Mouse (Mus musculus) heart, postnatal 25 days (tissue): ENCODE data around the gene Bpifb2. TPM values are rescaled to one million over a fixed set of nuclear protein-coding genes. Genes with fewer than 3 reads are reported as not detected.
"Not testable (repeated sequence)": the region's sequence is repeated elsewhere in the genome, so short reads cannot be mapped to it uniquely, and the experiment has no call there.

Experiments used
- DNase-seq: peaks from one replicate; pipeline ENCODE4 v3.0.0; 2022; ENCODE audit warnings: low spot score
- intact Hi-C: fragments of 180-260 bp; cut with DNase I; formaldehyde crosslinking; loops from one replicate; pipeline ENCODE4 v1.15.1; 2025
- total RNA-seq, 2 experiments: library from RNA; stranded (reverse); gene quantifications; 2 replicates each; pipeline ENCODE4 v1.2.3; 2021

Gene Bpifb2
- total RNA-seq: not detected

- intact Hi-C loops: no loop called here
- DNase-seq: no peak
These were observed at the start of gene Bpifb2 for GRCm38 (mm10) chr2:153874745-153875144. Bpifb2 (plus strand) TSS chr2:153875045.

- DNase-seq, intact Hi-C loops: not testable (repeated sequence)
These were observed 48.9 kb upstream of the Bpifb2 start for GRCm38 (mm10) chr2:153825900-153826299.

GRCm38 (mm10) chr2:153827171-153827830 is 47.5 kb upstream of the Bpifb2 start:
- intact Hi-C loops: no loop called here

GRCm38 (mm10) chr2:153828704-153829103 is 46.1 kb upstream of the Bpifb2 start:
- intact Hi-C loops: no loop called here

More at GRCm38 (mm10) chr2:153827171-153827830, 47.5 kb upstream of the Bpifb2 start:
- DNase-seq: no peak

GRCm38 (mm10) chr2:153833291-153833690 is 41.6 kb upstream of the Bpifb2 start:
- DNase-seq: no peak
- intact Hi-C loops: no loop called here

More at GRCm38 (mm10) chr2:153828704-153829103, 46.1 kb upstream of the Bpifb2 start:
- no peak for DNase-seq

- intact Hi-C loops: no loop called here
- DNase-seq: no peak
These were observed 32.0 kb upstream of the Bpifb2 start for GRCm38 (mm10) chr2:153842854-153843253.

GRCm38 (mm10) chr2:153848389-153848788 is 26.5 kb upstream of the Bpifb2 start:
- intact Hi-C loops: no loop called here
- DNase-seq: no peak

- intact Hi-C loops: loop anchor here (2.0 to 5.0 kb wide), 3 partner anchors 43 to 182 kb away; no protein-coding TSS in a partner anchor
- DNase-seq: no peak
These were observed 24.4 kb upstream of the Bpifb2 start for GRCm38 (mm10) chr2:153850351-153851029.

- no peak for DNase-seq
- intact Hi-C loops: loop anchor here (2.0 to 5.0 kb wide), 3 partner anchors 44 to 182 kb away; no protein-coding TSS in a partner anchor
These were observed 23.9 kb upstream of the Bpifb2 start for GRCm38 (mm10) chr2:153851030-153851360.

- intact Hi-C loops: loop anchor here (5.0 kb wide), 1 partner anchor 46 kb away; no protein-coding TSS in a partner anchor
These were observed 21.3 kb upstream of the Bpifb2 start for GRCm38 (mm10) chr2:153853544-153853943.

GRCm38 (mm10) chr2:153859581-153859980 is 15.3 kb upstream of the Bpifb2 start:
- intact Hi-C loops: no loop called here
- no peak for DNase-seq

More at GRCm38 (mm10) chr2:153853544-153853943, 21.3 kb upstream of the Bpifb2 start:
- DNase-seq: no peak

- no peak for DNase-seq
- intact Hi-C loops: no loop called here
These were observed 14.5 kb upstream of the Bpifb2 start for GRCm38 (mm10) chr2:153860315-153860714.

- intact Hi-C loops: no loop called here
- DNase-seq: no peak
These were observed 14.1 kb upstream of the Bpifb2 start for GRCm38 (mm10) chr2:153860715-153861114.

- DNase-seq: no peak
- intact Hi-C loops: no loop called here
These were observed 12.9 kb upstream of the Bpifb2 start for GRCm38 (mm10) chr2:153861960-153862359.

- intact Hi-C loops: no loop called here
- no peak for DNase-seq
These were observed 3.9 kb upstream of the Bpifb2 start, which contains the start of gene Sun5 for GRCm38 (mm10) chr2:153870984-153871383. Sun5 (minus strand) TSS chr2:153871084.

- DNase-seq: no peak
- intact Hi-C loops: no loop called here
These were observed 24.3 kb downstream of the Bpifb2 start for GRCm38 (mm10) chr2:153899111-153899510.

GRCm38 (mm10) chr2:153900088-153900487 is 25.2 kb downstream of the Bpifb2 start, which contains the start of gene Bpifb6:
Bpifb6 (plus strand) TSS chr2:153900388.
- DNase-seq: no peak
- intact Hi-C loops: no loop called here

GRCm38 (mm10) chr2:153902726-153903125 is 27.9 kb downstream of the Bpifb2 start:
- DNase-seq: no peak
- intact Hi-C loops: no loop called here

- no peak for DNase-seq
- intact Hi-C loops: no loop called here
These were observed 31.8 kb downstream of the Bpifb2 start for GRCm38 (mm10) chr2:153906626-153907025.

GRCm38 (mm10) chr2:153914151-153914550 is 39.3 kb downstream of the Bpifb2 start:
- DNase-seq: no peak
- intact Hi-C loops: no loop called here

- intact Hi-C loops: no loop called here
- no peak for DNase-seq
These were observed 43.1 kb downstream of the Bpifb2 start, which contains the start of gene Bpifb3 for GRCm38 (mm10) chr2:153917930-153918329. Bpifb3 (plus strand) TSS chr2:153918230.
